Mouse (Mus musculus) megakaryocyte, embryonic 14.5 days (primary cell): ENCODE data around the gene A030003K21Rik.
"Not testable (repeated sequence)": the region's sequence is repeated elsewhere in the genome, so short reads cannot be mapped to it uniquely, and the experiment has no call there.

Experiments
- FLI1 ChIP-seq: IDR thresholded peaks from 2 replicates; pipeline ENCODE4 v1.6.1; 2012; ENCODE audit warnings: low read length, inconsistent platforms, mixed read lengths
- GATA1 ChIP-seq: IDR thresholded peaks from 3 replicates; pipeline ENCODE4 v1.6.1; 2012; ENCODE audit warnings: mixed read lengths, low read length, inconsistent platforms, borderline replicate concordance

- not testable (repeated sequence) for TF ChIP-seq GATA1, FLI1
Observed at GRCm38 (mm10) chr1:82942505-82942904, 683 bp downstream of the A030003K21Rik start.
